Mouse (Mus musculus) large intestine, adult 2 months (tissue): ENCODE results near the gene Atp6v0a1. TPM values are rescaled to one million over a fixed set of nuclear protein-coding genes. Genes with fewer than 3 reads are reported as not detected.
"Not testable (repeated sequence)": the region's sequence is repeated elsewhere in the genome, so short reads cannot be mapped to it uniquely, and the experiment has no call there.

Source experiments
- DNase-seq: peaks from one replicate; pipeline ENCODE4 v3.0.0-alpha.2; 2012; ENCODE audit warnings: low read depth, low spot score
- WGBS: fragments of 180-500 bp; shearing (Covaris S2); methylation state at CpG from one replicate; pipeline ENCODE4 v1.1.7; 2018; 5-methylcytosine and 5-hydroxymethylcytosine counted together
- polyA plus RNA-seq: library from polyadenylated mRNA; depleted of rRNA; stranded (reverse); fragments of >200 nt; gene quantifications from 2 replicates; pipeline ENCODE4 v1.2.3, GENCODE M21; 2012

The Atp6v0a1 gene
- polyA plus RNA-seq, 1 experiment, result 48.4 TPM

GRCm38 (mm10) chr11:100979887-100980286 lies 29.4 kb upstream of the Atp6v0a1 start:
- no peak for DNase-seq
- 11% methylated on average over 8 of the region's 8 CpGs for WGBS

- no peak for DNase-seq
- WGBS, result 83% methylated on average over 1 of the region's 1 CpGs
These were observed 28.8 kb upstream of the Atp6v0a1 start for GRCm38 (mm10) chr11:100980438-100980837.

GRCm38 (mm10) chr11:100981236-100981635 lies 28.0 kb upstream of the Atp6v0a1 start:
- DNase-seq, result no peak

GRCm38 (mm10) chr11:100982087-100982486 lies 27.2 kb upstream of the Atp6v0a1 start:
- WGBS, result 70% methylated on average over 8 of the region's 8 CpGs
- no peak for DNase-seq

More at GRCm38 (mm10) chr11:100981236-100981635, 28.0 kb upstream of the Atp6v0a1 start:
- 93% methylated on average over 3 of the region's 3 CpGs for WGBS

- under 1% methylated on average over 20 of the region's 20 CpGs for WGBS
- DNase-seq, result peak; percentile 67
These were observed 26.0 kb upstream of the Atp6v0a1 start for GRCm38 (mm10) chr11:100983125-100983777.

- WGBS, result 67% methylated on average over 7 of the region's 7 CpGs
- no peak for DNase-seq
These were observed 25.5 kb upstream of the Atp6v0a1 start for GRCm38 (mm10) chr11:100983778-100984131.

- 67% methylated on average over 3 of the region's 3 CpGs for WGBS
- DNase-seq, result no peak
These were observed 23.6 kb upstream of the Atp6v0a1 start for GRCm38 (mm10) chr11:100985607-100986006.

GRCm38 (mm10) chr11:100988674-100989073 lies 20.6 kb upstream of the Atp6v0a1 start:
- 71% methylated on average over 3 of the region's 3 CpGs for WGBS
- no peak for DNase-seq

- WGBS, result 51% methylated on average over 2 of the region's 2 CpGs
- no peak for DNase-seq
These were observed 19.6 kb upstream of the Atp6v0a1 start for GRCm38 (mm10) chr11:100989666-100990065.

GRCm38 (mm10) chr11:100991027-100991534 lies 18.2 kb upstream of the Atp6v0a1 start:
- 55% methylated on average over 6 of the region's 6 CpGs for WGBS
- no peak for DNase-seq

- 37% methylated on average over 2 of the region's 2 CpGs for WGBS
- no peak for DNase-seq
These were observed 15.8 kb upstream of the Atp6v0a1 start for GRCm38 (mm10) chr11:100993437-100993836.

- WGBS, result 65% methylated on average over 9 of the region's 9 CpGs
- no peak for DNase-seq
These were observed 15.0 kb upstream of the Atp6v0a1 start for GRCm38 (mm10) chr11:100994233-100994632.

- no peak for DNase-seq
- WGBS, result 66% methylated on average over 5 of the region's 5 CpGs
These were observed 14.6 kb upstream of the Atp6v0a1 start for GRCm38 (mm10) chr11:100994655-100995054.

- 82% methylated on average over 4 of the region's 4 CpGs for WGBS
- DNase-seq, result no peak
These were observed 12.8 kb upstream of the Atp6v0a1 start for GRCm38 (mm10) chr11:100996501-100996900.

GRCm38 (mm10) chr11:100998836-100999235 lies 10.4 kb upstream of the Atp6v0a1 start:
- no peak for DNase-seq
- 87% methylated on average over 2 of the region's 2 CpGs for WGBS

- DNase-seq, result no peak
- WGBS, result 67% methylated on average over 3 of the region's 3 CpGs
These were observed 10.0 kb upstream of the Atp6v0a1 start for GRCm38 (mm10) chr11:100999254-100999653.

GRCm38 (mm10) chr11:101001875-101002552 lies 7.2 kb upstream of the Atp6v0a1 start:
- not testable (repeated sequence) for DNase-seq

GRCm38 (mm10) chr11:101003025-101003685 lies 6.1 kb upstream of the Atp6v0a1 start:
- DNase-seq, result no peak
- WGBS, result 36% methylated on average over 3 of the region's 3 CpGs

More at GRCm38 (mm10) chr11:101001875-101002552, 7.2 kb upstream of the Atp6v0a1 start:
- WGBS, result 68% methylated on average over 6 of the region's 6 CpGs

- DNase-seq, result peak; percentile 54
- 15% methylated on average over 14 of the region's 14 CpGs for WGBS
These were observed 826 bp upstream of the Atp6v0a1 start for GRCm38 (mm10) chr11:101008206-101009045.
